Mouse (Mus musculus) kidney, adult 8-10 months (tissue): ENCODE results near the gene Abhd16a.
"Not testable (repeated sequence)": the region's sequence is repeated elsewhere in the genome, so short reads cannot be mapped to it uniquely, and the experiment has no call there.

ENCODE experiments used
- DNase-seq, 2 experiments: peaks; one replicate each; pipeline ENCODE4 v3.0.0; 2022

The Abhd16a gene

DNA sequence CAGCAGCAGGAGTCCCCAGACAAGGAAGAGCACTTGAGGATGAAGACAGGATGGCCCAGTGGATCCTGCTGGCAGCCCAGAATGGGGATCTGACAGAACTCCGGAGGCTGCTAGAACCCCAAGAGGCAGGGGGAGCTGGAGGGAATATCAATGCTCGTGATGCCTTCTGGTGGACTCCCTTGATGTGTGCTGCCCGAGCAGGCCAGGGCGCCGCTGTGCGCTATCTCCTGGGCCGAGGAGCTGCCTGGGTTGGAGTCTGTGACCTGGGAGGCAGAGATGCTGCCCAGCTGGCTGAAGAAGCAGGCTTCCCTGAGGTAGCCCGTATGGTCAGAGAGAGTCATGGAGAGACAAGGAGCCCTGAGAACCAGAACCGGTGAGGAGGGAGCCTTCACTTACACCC is 34.2 kb downstream of the Abhd16a start:
- DNase-seq: not testable (repeated sequence)

DNA sequence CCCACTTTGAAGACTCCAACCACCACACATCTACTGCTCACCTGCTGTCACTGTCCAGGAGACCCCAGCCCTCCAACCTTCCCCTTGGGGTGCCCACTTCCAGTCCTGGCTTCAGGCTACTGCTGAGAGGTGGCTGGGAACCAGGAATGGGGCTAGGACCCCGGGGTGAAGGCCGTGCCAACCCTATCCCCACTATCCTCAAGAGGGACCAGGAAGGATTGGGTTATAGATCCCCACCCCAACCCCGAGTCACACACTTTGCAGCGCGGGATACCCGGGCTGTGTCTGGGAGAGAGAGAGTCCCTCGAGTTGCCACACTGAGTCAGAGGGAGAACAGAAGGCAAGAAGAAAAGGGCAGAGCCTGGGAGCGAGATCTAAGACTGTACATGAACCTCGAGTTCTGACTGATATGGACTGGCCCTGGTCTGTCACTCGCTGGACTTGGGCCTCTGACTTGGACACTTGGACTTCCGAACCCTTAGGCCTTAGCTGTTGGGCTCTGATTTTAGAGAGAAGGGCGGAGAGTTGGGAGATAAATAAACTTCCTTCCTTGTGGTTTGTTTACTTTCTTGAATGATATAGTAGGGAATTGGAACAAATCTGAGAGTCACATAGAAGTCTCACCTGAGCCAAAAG is 35.3 kb downstream of the Abhd16a start:
- DNase-seq: not testable (repeated sequence)

GRCm38 (mm10) chr17:35125081-35125480 is 36.0 kb downstream of the Abhd16a start:
- DNase-seq: no peak

- DNase-seq: no peak
Observed at GRCm38 (mm10) chr17:35125578-35125977, 36.5 kb downstream of the Abhd16a start.

- peak; percentile 66 to 69 for DNase-seq
Observed at GRCm38 (mm10) chr17:35126206-35126611, 37.1 kb downstream of the Abhd16a start, which contains the start of gene D17H6S53E. Gene D17H6S53E, plus strand, starts transcription at chr17:35126373.

DNA sequence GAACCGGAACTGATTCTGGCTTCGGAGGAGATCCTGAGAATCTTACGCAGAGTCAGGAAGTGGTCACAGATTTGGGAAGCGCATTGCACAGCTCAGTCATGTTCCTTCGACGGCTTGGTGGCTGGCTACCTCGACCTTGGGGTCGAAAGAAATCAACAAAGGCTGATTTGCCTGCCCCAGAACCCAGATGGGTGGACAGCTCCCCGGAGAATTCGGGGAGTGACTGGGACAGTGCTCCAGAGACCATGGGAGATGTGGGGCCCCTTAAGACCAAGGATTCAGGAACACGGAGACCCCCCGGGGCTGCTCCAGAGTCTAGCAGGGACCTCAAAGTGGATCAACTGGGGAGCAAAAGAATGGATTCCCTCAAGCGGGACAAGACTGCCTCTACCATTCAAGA is 38.0 kb downstream of the Abhd16a start:
- no peak for DNase-seq

DNA sequence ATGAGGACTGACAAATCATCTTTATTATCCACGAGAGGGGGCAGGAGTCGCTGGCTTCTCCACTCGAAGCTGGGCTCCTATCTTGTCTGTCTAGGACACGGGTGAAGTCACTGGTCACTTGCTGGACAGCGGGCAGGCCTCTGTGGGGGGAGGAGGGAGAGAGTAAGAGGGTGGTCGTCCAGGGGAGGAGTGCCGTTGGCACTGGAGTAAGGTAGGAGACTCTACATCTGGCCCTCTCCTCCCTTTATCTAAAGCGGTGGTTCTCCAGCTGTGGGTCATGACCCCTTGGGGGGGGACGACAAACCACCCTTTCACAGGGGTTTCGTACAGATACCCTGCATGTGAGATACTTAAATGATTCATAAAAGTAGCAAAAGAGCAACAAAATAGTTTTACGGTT is 39.9 kb downstream of the Abhd16a start:
- no peak for DNase-seq

- no peak for DNase-seq
Observed at GRCm38 (mm10) chr17:35131038-35131437, 42.0 kb downstream of the Abhd16a start.

DNA sequence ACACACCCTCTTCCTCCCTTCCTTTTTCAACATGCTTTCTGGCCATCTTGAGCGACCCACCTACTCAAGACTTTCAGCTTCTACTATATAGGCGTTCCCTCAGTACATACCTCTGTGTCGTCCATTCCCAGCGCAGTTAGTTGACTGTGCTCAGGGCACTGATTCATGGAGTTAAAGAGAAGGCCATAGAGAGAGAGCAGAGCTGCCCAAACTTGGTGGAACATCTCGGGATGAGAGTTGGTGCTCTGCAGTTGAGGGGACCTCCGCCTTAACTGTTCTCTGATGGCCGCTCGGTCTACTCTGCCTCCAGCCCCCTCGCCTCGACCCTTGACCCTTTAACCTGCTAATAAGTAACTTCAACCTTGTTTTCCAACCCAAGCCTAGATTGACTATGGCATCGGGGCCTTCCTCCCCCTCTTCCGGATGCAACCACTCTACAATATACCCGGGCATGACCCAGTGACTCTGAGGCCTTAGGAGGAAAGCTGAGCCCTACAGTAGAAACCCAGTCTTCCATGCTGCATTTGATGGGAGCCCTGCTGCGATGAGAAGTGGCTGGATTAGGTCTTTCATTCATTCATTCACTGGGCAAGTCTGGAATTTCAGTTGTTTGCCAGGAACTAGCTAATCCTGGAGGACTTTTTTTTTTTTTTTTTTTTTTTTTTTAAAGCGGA is 42.6 kb downstream of the Abhd16a start, which contains the start of gene Apom:
Gene Apom (minus strand): TSS at position 551 of the 674 bp plus-strand sequence.
- DNase-seq: peak in 1 of 2 experiments; percentile 41

DNA sequence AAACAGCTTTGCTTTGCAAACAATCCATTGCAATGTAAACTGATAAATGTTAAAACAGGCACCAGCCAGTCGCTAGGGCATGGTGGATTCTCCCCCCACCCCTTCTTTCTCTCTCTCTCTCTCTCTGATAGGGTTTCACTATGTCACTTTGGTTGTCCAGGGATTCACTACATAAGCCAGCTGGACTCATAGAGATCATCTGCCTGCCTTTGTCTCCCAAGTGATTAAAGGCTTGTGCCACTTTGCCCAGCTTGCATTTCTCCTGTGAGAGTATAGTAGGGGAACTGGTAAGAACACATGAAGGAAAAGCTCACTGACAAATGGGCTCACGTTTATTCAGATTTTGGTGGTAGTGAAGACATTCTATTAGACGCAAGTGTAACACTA is 43.1 kb downstream of the Abhd16a start:
- no peak for DNase-seq

DNA sequence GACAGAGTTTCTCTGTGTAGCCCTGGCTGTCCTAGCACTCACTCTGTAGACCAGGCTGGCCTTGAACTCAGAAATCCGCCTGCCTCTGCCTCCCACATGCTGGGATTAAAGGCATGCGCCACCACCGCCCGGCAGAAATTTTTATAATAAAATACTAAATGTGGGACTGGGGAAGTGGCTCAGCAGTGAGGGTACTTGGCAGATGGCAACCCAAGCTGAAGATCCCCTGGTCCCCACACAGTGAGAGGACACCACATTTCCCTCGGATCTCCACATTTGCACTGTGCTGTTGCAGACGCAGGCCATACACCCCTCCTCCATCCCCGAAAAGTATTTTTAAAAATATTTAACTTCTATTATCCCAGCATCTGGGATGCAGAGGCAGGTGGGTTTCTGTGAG is 44.5 kb downstream of the Abhd16a start:
- DNase-seq: no peak

DNA sequence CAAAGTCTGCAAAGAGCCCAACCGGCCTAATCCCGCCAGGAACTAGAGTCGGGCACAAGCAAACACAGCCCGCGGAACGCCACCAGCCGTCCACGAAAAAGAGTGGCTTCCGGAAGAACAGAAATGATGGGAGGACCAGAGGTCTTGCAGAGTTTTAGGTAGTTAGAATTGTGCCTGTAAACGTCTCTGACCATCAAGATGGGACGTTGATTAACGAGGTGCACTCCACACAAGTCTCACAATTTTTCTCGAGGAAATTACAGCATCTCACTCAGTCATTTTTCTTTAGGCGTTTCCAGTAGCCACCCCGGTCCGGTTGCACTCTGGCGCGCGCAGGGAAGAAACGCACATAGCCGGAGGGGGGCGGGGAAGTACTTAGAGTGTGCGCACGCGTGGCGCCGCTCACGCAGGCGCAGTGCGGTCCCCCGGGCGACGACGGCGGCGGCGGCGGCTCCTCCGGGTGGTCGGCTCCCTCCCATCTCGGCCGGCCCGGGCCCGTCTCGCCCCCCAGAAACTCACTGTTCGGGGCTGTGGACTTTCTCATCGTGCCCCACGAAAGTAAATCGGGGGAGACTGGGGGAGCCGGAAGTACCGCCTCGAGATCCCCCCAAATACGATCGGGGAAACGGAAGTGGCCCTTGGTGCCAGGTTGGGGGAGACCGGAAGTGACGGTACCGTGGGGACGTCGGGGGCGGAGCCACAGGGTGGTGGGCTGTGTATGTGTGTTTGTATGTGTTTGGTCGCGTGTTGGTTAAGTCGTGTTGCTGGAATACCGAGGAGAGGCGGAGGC is 45.9 kb downstream of the Abhd16a start, which contains the start of gene Bag6:
Gene Bag6 (plus strand): TSS at position 378 of the 790 bp plus-strand sequence.
- peak; percentile 92 to 93 for DNase-seq

DNA sequence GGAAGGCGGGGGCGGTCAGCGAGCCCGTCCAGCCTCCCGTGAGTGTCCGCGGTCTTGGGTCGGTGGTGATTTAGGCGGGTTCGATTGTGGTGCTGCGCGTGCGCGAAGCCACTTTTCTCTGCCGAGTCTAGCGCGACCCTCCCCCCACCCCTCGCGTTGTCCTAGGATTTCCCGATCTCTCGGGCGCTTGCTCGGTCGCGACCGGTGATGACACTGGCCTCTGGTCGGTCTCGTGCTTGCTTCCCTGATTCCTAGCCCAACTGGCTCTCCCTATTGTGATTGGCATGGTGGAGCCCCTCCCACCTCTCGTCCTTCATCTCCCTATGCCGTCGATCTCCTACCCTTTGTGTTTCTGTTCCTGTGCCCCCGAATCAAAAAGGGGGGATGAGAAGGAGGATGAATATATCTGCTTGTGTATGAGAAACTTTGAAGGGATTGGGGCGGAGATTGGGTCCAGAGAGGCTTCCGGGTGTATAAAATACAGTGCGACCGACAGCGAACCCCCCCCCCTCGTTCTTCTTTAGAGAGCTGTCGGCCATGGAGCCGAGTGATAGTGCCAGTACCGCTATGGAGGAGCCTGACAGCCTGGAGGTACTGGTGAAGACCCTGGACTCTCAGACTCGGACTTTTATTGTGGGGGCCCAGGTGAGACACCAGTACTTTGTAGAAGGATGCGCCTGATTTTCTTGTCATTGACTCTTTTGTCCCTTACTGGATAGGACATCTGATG is 46.7 kb downstream of the Abhd16a start:
- no peak for DNase-seq

GRCm38 (mm10) chr17:35139269-35139668 is 50.2 kb downstream of the Abhd16a start:
- DNase-seq: no peak

DNA sequence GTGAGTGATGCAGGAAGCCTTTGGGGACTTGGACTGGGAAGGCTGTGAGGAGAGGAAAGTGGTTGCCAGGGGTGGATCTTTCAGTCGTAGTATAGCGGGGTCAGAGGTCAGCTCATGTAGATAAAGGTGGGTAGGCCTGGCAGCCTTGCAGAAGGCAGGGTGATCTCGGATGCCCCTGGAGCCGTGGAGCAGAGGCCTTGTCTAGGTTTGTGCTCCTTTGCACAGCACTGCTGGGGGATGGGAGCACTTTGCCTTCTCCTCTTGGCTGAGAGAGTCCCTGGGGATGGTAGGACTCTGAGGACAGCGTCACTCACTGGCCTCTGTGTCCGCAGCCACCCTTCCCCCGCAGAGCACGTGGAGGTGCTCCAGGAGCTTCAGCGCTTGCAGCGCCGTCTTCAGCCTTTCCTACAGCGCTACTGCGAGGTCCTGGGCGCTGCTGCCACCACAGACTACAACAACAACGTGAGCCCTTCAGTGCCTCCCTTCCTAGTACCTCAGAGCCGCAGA is 51.5 kb downstream of the Abhd16a start:
- no peak for DNase-seq

- DNase-seq: no peak
Observed at GRCm38 (mm10) chr17:35141971-35142370, 52.9 kb downstream of the Abhd16a start.

DNA sequence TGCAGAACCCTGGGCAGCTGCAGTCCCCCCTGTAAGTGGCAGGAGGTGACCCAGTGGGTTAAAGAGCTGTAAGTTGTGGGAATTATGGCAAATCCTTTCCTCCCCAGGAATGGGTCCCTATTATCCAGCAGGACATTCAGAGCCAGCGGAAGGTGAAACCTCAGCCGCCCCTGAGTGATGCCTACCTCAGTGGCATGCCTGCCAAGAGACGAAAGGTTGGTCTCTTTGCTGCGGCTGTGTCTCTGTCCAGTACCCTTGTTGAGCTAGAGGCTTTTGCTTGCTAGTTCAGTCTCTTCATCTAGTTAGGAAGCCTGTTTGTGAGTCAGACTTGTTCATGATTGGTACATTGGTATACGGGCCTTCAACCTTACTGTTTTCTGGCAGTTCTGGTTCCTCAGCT is 57.1 kb downstream of the Abhd16a start:
- no peak for DNase-seq

- DNase-seq: no peak
Observed at GRCm38 (mm10) chr17:35147348-35147747, 58.3 kb downstream of the Abhd16a start.

DNA sequence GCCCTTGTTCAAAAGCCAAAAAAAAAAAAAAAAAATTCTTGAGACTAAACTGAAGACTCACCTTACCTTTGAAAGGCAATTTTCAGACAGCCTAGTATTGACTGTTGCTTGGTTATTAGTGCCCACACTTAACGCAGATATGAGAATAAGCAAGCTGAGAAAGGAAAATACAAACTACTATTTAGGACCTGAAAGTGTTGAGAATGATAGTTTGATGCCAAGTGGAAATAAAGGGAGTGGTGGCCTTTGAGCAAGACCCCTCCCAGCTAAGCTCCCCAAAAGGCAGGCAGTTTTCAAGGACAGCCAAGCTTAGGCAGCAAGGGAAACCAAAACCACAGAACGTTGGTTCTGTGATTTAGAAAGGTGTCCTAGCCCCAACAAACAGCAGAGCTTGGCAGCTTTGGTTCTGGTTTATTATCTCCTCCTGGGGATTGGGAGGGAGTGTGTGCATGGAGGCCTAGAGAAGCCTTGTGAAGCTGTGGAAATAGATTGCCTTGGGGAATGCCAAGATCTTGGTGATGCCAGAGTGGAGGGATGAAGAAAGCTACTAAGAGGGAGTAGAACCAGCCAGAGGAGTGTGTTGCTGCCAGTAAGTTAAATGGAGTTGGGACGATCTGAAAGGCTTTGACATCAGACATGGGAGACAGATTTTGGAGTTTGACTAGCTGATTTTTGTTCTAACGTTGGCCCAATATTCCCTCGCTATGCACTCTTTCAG is 59.0 kb downstream of the Abhd16a start:
- no peak for DNase-seq

DNA sequence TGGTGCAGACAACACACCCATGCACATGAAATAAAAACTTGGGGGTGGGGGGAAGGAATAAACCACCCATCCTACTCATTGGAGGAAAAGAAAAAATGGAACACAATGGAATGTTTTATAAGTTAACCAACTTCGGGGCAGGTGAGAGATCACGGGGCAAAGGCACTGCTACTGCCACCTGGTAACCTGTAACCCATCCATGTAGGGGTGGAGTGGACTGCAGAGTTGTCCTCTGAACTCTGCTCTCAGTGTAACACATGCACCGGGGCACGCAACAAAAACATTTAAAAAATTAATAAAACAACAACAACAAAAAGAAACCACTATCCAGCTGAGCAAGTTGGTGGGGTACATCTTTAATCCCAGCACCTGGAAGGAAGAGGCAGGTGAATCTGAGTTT is 63.1 kb downstream of the Abhd16a start:
- no peak for DNase-seq
